Mouse (Mus musculus) embryonic fibroblast, embryonic 13.5 days (primary cell): Measurements from ENCODE around the gene Gm42417.

Source experiments
- CTCF ChIP-seq: IDR thresholded peaks from 2 replicates; pipeline ENCODE4 v1.5.1; 2011; ENCODE audit warnings: mild to moderate bottlenecking, control low read depth, low read length, moderate library complexity, borderline replicate concordance; ENCODE audit not compliant: insufficient read depth
- POLR2A ChIP-seq: IDR thresholded peaks from 2 replicates; pipeline ENCODE4 v1.6.1; 2011; ENCODE audit warnings: low read depth, mild to moderate bottlenecking, control low read depth, low read length, moderate library complexity

DNA sequence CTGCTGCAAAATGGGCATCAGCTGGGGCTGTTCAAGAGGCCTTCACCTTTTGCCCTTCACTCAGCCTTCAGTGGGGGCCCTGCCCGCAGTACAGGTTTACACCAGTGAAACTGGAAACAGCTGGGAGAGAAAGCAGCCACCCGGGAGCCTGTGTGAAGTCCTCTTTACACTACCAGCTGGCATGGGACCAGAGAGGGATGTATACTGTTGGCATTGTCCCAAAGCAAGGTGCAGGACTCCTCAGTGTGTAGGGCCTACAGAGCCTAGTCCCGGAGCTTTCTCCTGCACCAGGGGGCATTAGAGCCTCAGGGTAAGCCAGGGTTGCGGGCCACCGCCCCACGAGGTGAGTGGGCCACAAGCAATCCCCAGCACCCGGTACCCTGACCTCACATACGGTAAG is 8.7 kb downstream of the Gm42417 start:
- TF ChIP-seq CTCF (no peak), POLR2A (no peak)
